Mouse (Mus musculus): Measurements from ENCODE around the gene Itgb1bp1. TPM values are rescaled to one million over a fixed set of nuclear protein-coding genes. Genes with fewer than 3 reads are reported as not detected.

Itgb1bp1 gene
- total RNA-seq, 2 experiments from 2014 or later = 34.3 to 37.1 TPM

GRCm38 (mm10) chr12:21264241-21264640 lies 21.8 kb downstream of the Itgb1bp1 start:
- no peak for DNase-seq (ENCODE audit: low spot score in 2 of 2)
- intact Hi-C loops (cut with DNase I) = loop anchor here (2.0 to 10.0 kb wide), 2 partner anchors 153 to 179 kb away; no protein-coding TSS in a partner anchor

GRCm38 (mm10) chr12:21263256-21263655 lies 22.8 kb downstream of the Itgb1bp1 start:
- intact Hi-C loops (cut with DNase I) = loop anchor here (10.0 kb wide), 1 partner anchor 178 kb away; no protein-coding TSS in a partner anchor
- DNase-seq (ENCODE audit: low spot score in 2 of 2) = peak in 1 of 2 experiments; percentile 41

GRCm38 (mm10) chr12:21261521-21261920 lies 24.6 kb downstream of the Itgb1bp1 start:
- DNase-seq (ENCODE audit: low spot score in 2 of 2) = no peak
- intact Hi-C loops (cut with DNase I) = loop anchor here (10.0 kb wide), 1 partner anchor 177 kb away; no protein-coding TSS in a partner anchor

- DNase-seq (ENCODE audit: low spot score in 2 of 2) = peak in 1 of 2 experiments; percentile 27
- intact Hi-C loops (cut with DNase I) = loop anchor here (10.0 kb wide), 1 partner anchor 176 kb away; no protein-coding TSS in a partner anchor
Observed at GRCm38 (mm10) chr12:21260494-21261256, 25.4 kb downstream of the Itgb1bp1 start.

- DNase-seq (ENCODE audit: low spot score in 2 of 2) = no peak
- intact Hi-C loops (cut with DNase I) = no loop called here
Observed at GRCm38 (mm10) chr12:21247711-21248392, 38.2 kb downstream of the Itgb1bp1 start.

- intact Hi-C loops (cut with DNase I) = no loop called here
- DNase-seq (ENCODE audit: low spot score in 2 of 2) = no peak
Observed at GRCm38 (mm10) chr12:21244375-21244960, 41.6 kb downstream of the Itgb1bp1 start.

GRCm38 (mm10) chr12:21241965-21242364 lies 44.1 kb downstream of the Itgb1bp1 start:
- DNase-seq (ENCODE audit: low spot score in 2 of 2) = no peak
- intact Hi-C loops (cut with DNase I) = no loop called here

GRCm38 (mm10) chr12:21234560-21234959 lies 51.5 kb downstream of the Itgb1bp1 start:
- intact Hi-C loops (cut with DNase I) = no loop called here
- DNase-seq (ENCODE audit: low spot score in 2 of 2) = no peak

GRCm38 (mm10) chr12:21233727-21234126 lies 52.4 kb downstream of the Itgb1bp1 start:
- DNase-seq (ENCODE audit: low spot score in 2 of 2) = no peak
- intact Hi-C loops (cut with DNase I) = loop anchor here (2.0 kb wide), 1 partner anchor 33 kb away; no protein-coding TSS in a partner anchor

- peak in 1 of 2 experiments; percentile 24 for DNase-seq (ENCODE audit: low spot score in 2 of 2)
- intact Hi-C loops (cut with DNase I) = loop anchor here (5.0 kb wide), 1 partner anchor 117 kb away; no protein-coding TSS in a partner anchor
Observed at GRCm38 (mm10) chr12:21229076-21229918, 56.8 kb downstream of the Itgb1bp1 start.

GRCm38 (mm10) chr12:21228650-21229049 lies 57.4 kb downstream of the Itgb1bp1 start:
- DNase-seq (ENCODE audit: low spot score in 2 of 2) = no peak
- intact Hi-C loops (cut with DNase I) = loop anchor here (5.0 kb wide), 1 partner anchor 116 kb away; no protein-coding TSS in a partner anchor

GRCm38 (mm10) chr12:21227076-21227980 lies 58.8 kb downstream of the Itgb1bp1 start:
- intact Hi-C loops (cut with DNase I) = loop anchor here (5.0 kb wide), 1 partner anchor 115 kb away; no protein-coding TSS in a partner anchor
- peak; percentile 24 to 44 for DNase-seq (ENCODE audit: low spot score in 2 of 2)

- intact Hi-C loops (cut with DNase I) = loop anchor here (5.0 kb wide), 1 partner anchor 114 kb away; no protein-coding TSS in a partner anchor
- DNase-seq (ENCODE audit: low spot score in 2 of 2) = no peak
Observed at GRCm38 (mm10) chr12:21226316-21226715, 59.8 kb downstream of the Itgb1bp1 start.

- no peak for DNase-seq (ENCODE audit: low spot score in 2 of 2)
- intact Hi-C loops (cut with DNase I) = loop anchor here (5.0 kb wide), 1 partner anchor 113 kb away; no protein-coding TSS in a partner anchor
Observed at GRCm38 (mm10) chr12:21225358-21225757, 60.7 kb downstream of the Itgb1bp1 start.

- DNase-seq (ENCODE audit: low spot score in 2 of 2) = no peak
- intact Hi-C loops (cut with DNase I) = no loop called here
Observed at GRCm38 (mm10) chr12:21223923-21224322, 62.2 kb downstream of the Itgb1bp1 start.

- intact Hi-C loops (cut with DNase I) = no loop called here
- DNase-seq (ENCODE audit: low spot score in 2 of 2) = no peak
Observed at GRCm38 (mm10) chr12:21220596-21220995, 65.5 kb downstream of the Itgb1bp1 start.

- DNase-seq (ENCODE audit: low spot score in 2 of 2) = no peak
- intact Hi-C loops (cut with DNase I) = no loop called here
Observed at GRCm38 (mm10) chr12:21217776-21218444, 68.2 kb downstream of the Itgb1bp1 start.
